20 mouse cellular contexts compared by ENCODE assay signal in genomic region chr15:48976176-48976575, GRCm38 (mm10).
DNase-seq lines count a peak whose midpoint lies in the region; ATAC-seq and TF ChIP-seq lines count a peak whose summit lies in the region.
"Had no signal": no experiment of that assay in that cellular context is flagged by ENCODE, and none has a peak within 500 bp of the region (broad histone marks: within the 10 kb centered on the region; RNA-seq: fewer than 3 reads in every experiment).

No protein-coding gene starts in this region.

- intact Hi-C loops in left cerebral cortex, adult 2 months (cut with DNase I): no loop called here

- TF ChIP-seq CTCF in lung, embryonic 14.5 days (IDR thresholded peaks at IDR 0.05; ENCODE audit: low read depth): no peak
- no peak for TF ChIP-seq CTCF in lung, postnatal 0 days (IDR thresholded peaks at IDR 0.05)
- TF ChIP-seq CTCF in MEL (IDR thresholded peaks at IDR 0.05 in 2 of 3, conservative IDR thresholded peaks at IDR 0.05 in 1 of 3; ENCODE audit: control insufficient read depth in 1 of 3, insufficient read depth in 1 of 3, low read depth in 2 of 3, low read length in 3 of 3, poor library complexity in 1 of 3, severe bottlenecking in 1 of 3): no peak
- TF ChIP-seq CTCF in left cerebral cortex, adult 2 months (IDR thresholded peaks at IDR 0.05): no peak

- no peak overlapping the region for H3K27ac ChIP-seq in lung, embryonic 14.5 days (ENCODE audit: low read depth)
- no peak overlapping the region for H3K27ac ChIP-seq in lung, postnatal 0 days (ENCODE audit: low read length)
- H3K27ac ChIP-seq in MEL (ENCODE audit: control insufficient read depth, low read depth, low read length): peak overlapping the region; percentile 31; the same call in 1 of the 2 replicates
- no peak overlapping the region for H3K27ac ChIP-seq in left cerebral cortex, adult 2 months

- no peak overlapping the region for H3K4me2 ChIP-seq in lung, embryonic 14.5 days
- no peak overlapping the region for H3K4me2 ChIP-seq in lung, postnatal 0 days (replicated peaks; ENCODE audit: low read depth, low read length)

- WGBS in lung, embryonic 14.5 days: 43% methylated on average over 4 of the region's 4 CpGs
- 46% methylated on average over 4 of the region's 4 CpGs for WGBS in lung, postnatal 0 days

- no peaks in the 10 kb centered on the region for H3K27me3 ChIP-seq in lung, embryonic 14.5 days (ENCODE audit: insufficient read depth, low read length)
- H3K27me3 ChIP-seq in lung, postnatal 0 days (replicated peaks; ENCODE audit: insufficient read depth, low read length): no peaks in the 10 kb centered on the region
- no peaks in the 10 kb centered on the region for H3K27me3 ChIP-seq in MEL (ENCODE audit: control insufficient read depth in 1 of 2, insufficient read depth in 2 of 2, low read length in 2 of 2)
- H3K27me3 ChIP-seq: CH12.LX, Patski had no signal

- no peaks in the 10 kb centered on the region for H3K79me2 ChIP-seq in MEL (ENCODE audit: control insufficient read depth, insufficient read depth, low read length, poor library complexity)

- no peak overlapping the region for H3K9ac ChIP-seq in lung, embryonic 14.5 days
- H3K9ac ChIP-seq in lung, postnatal 0 days (replicated peaks; ENCODE audit: low read depth): no peak overlapping the region
- no peak overlapping the region for H3K9ac ChIP-seq in MEL (ENCODE audit: control insufficient read depth, low read depth, low read length, poor library complexity, severe bottlenecking)

- no peak for TF ChIP-seq EP300 in lung, postnatal 0 days (IDR thresholded peaks at IDR 0.05)
- peak; percentile 95 to 97 for TF ChIP-seq EP300 in MEL (IDR thresholded peaks at IDR 0.05; ENCODE audit: low read depth in 1 of 2, low read length in 2 of 2)

- DNase-seq in lung, embryonic 14.5 days: peak; percentile 1
- no peak for DNase-seq in lung, postnatal 0 days (ENCODE audit: low spot score)
- peak; percentile 52 for DNase-seq in MEL (ENCODE audit: low read depth, low spot score)
- DNase-seq in left cerebral cortex, adult 2 months (ENCODE audit: extremely low spot score in 1 of 2, low spot score in 2 of 2): no peak
- DNase-seq: adrenal gland, adult 2 months; adrenal gland, adult 8-10 months; adrenal gland, postnatal 10 days; adrenal gland, postnatal 14 days; adrenal gland, postnatal 25 days; adrenal gland, postnatal 36 days; B cell, adult 2 months; cerebellum, adult 11 months; cerebellum, adult 11-12 months; cerebellum, adult 18-20 months; cerebellum, adult 2 months had no signal

- no peak overlapping the region for H3K4me3 ChIP-seq in lung, embryonic 14.5 days (ENCODE audit: low read depth, low read length)
- no peak overlapping the region for H3K4me3 ChIP-seq in lung, postnatal 0 days (ENCODE audit: low read depth, low read length)
- H3K4me3 ChIP-seq in MEL (ENCODE audit: control insufficient read depth in 1 of 2, insufficient read depth in 1 of 2, low read depth in 2 of 2, low read length in 2 of 2): peak overlapping the region in 1 of 2 experiments; percentile 56; a peak in 2 of 4 replicates
- no peak overlapping the region for H3K4me3 ChIP-seq in left cerebral cortex, adult 2 months

- H3K9me3 ChIP-seq in lung, embryonic 14.5 days (ENCODE audit: low read depth, low read length): no peaks in the 10 kb centered on the region
- no peaks in the 10 kb centered on the region for H3K9me3 ChIP-seq in lung, postnatal 0 days (ENCODE audit: low read length)
- no peaks in the 10 kb centered on the region for H3K9me3 ChIP-seq in MEL (replicated peaks; ENCODE audit: insufficient read depth, low read length)
- H3K9me3 ChIP-seq: G1E had no signal

- ATAC-seq in lung, embryonic 14.5 days (ENCODE audit: insufficient read depth): no peak
- ATAC-seq in lung, postnatal 0 days: no peak
- ATAC-seq: activated CD4-positive, CD25-positive, alpha-beta regulatory T cell, adult 4 months; CD4-positive, CD25-positive, alpha-beta regulatory T cell, adult 4 months; Patski had no signal

- no peak for TF ChIP-seq POLR2A in MEL (IDR thresholded peaks at IDR 0.05; ENCODE audit: control insufficient read depth in 1 of 2, insufficient read depth in 1 of 2, low read depth in 1 of 2, low read length in 2 of 2, poor library complexity in 1 of 2)

- no peaks in the 10 kb centered on the region for H3K36me3 ChIP-seq in lung, embryonic 14.5 days (ENCODE audit: insufficient read depth)
- H3K36me3 ChIP-seq in lung, postnatal 0 days (ENCODE audit: insufficient read depth, low read length): no peaks in the 10 kb centered on the region
- H3K36me3 ChIP-seq in MEL (ENCODE audit: control insufficient read depth in 1 of 2, insufficient read depth in 2 of 2, low read length in 2 of 2): peaks cover 0 to 8% of the 10 kb centered on the region in 2 experiments; a peak in 2 of 4 replicates
- H3K36me3 ChIP-seq: G1E had no signal

- H3K4me1 ChIP-seq in lung, embryonic 14.5 days (ENCODE audit: insufficient read depth): no peaks in the 10 kb centered on the region
- H3K4me1 ChIP-seq in lung, postnatal 0 days (ENCODE audit: insufficient read depth, low read depth, low read length): no peaks in the 10 kb centered on the region
- H3K4me1 ChIP-seq in MEL (ENCODE audit: control insufficient read depth in 1 of 2, insufficient read depth in 2 of 2, low read length in 2 of 2): peaks cover 12 to 13% of the 10 kb centered on the region in 2 experiments

- TF ChIP-seq RAD21 in MEL (IDR thresholded peaks at IDR 0.05; ENCODE audit: low read depth, low read length): no peak

TF ChIP-seq in MEL, 35 proteins besides CTCF, POLR2A, EP300 and RAD21:
- TF ChIP-seq GATA1 (IDR thresholded peaks at IDR 0.05; ENCODE audit: low read depth, low read length) (peak; percentile 91), E2F4 (IDR thresholded peaks at IDR 0.05; ENCODE audit: borderline replicate concordance, low read depth, low read length) (no peak), ELF1 (IDR thresholded peaks at IDR 0.05; ENCODE audit: low read depth, low read length) (0 out of 2 replicates have a peak, but pooled peaks have one; percentile 31), MYC (IDR thresholded peaks at IDR 0.05; ENCODE audit: low read depth, low read length) (peak; percentile 18; the same call in 1 of the 2 replicates), MYB (IDR thresholded peaks at IDR 0.05; ENCODE audit: low read depth, low read length) (peak; percentile 90), ETS1 (IDR thresholded peaks at IDR 0.05; ENCODE audit: low read depth, low read length) (peak; percentile 73), TCF12 (IDR thresholded peaks at IDR 0.05; ENCODE audit: low read depth, low read length) (peak; percentile 95), SIN3A (IDR thresholded peaks at IDR 0.05; ENCODE audit: low read length) (peak; percentile 36; the same call in 1 of the 2 replicates), ZKSCAN1 (IDR thresholded peaks at IDR 0.05; ENCODE audit: low read depth, low read length) (no peak), RCOR1 (IDR thresholded peaks at IDR 0.05; ENCODE audit: low read depth, low read length) (peak; percentile 83)
TF ChIP-seq in MEL: peak in this region for 8.

Comparison
In these comparisons a context has a peak if more than half of its experiments do, and no peak if none do; other contexts are left out.
1. DNase-seq: peak in lung, embryonic 14.5 days (single experiment) and MEL (single experiment); none in lung, postnatal 0 days (single experiment) and left cerebral cortex, adult 2 months (0 of 2).